Mouse (Mus musculus): ENCODE data around the gene Atxn7l1. TPM values are rescaled to one million over a fixed set of nuclear protein-coding genes. Genes with fewer than 3 reads are reported as not detected.

The Atxn7l1 gene
- polyA plus RNA-seq, 1 experiment: 90.6 TPM

GRCm38 (mm10) chr12:33175621-33176554 is 28.4 kb downstream of the Atxn7l1 start:
- Histone ChIP-seq H3K27ac (ENCODE audit: insufficient read depth, low read depth, low read length) (no peak overlapping the region), H3K4me3 (ENCODE audit: insufficient read depth, low read length) (peak overlapping the region; percentile 46), H3K4me1 (ENCODE audit: control insufficient read depth, insufficient read depth, low read length) (peaks cover 43% of the 10 kb centered on the region)
- no peak for TF ChIP-seq CTCF (IDR thresholded peaks at IDR 0.05; ENCODE audit: low read depth, low read length)
- no peak for TF ChIP-seq POLR2A (IDR thresholded peaks at IDR 0.05; ENCODE audit: borderline replicate concordance, low read depth, low read length)

- H3K4me1 ChIP-seq (ENCODE audit: control insufficient read depth, insufficient read depth, low read length): peaks cover 37% of the 10 kb centered on the region
- H3K4me3 ChIP-seq (ENCODE audit: insufficient read depth, low read length): peak overlapping the region; percentile 46; the same call in 1 of the 2 replicates
- TF ChIP-seq POLR2A (IDR thresholded peaks at IDR 0.05; ENCODE audit: borderline replicate concordance, low read depth, low read length) (no peak), CTCF (IDR thresholded peaks at IDR 0.05; ENCODE audit: low read depth, low read length) (no peak)
- H3K27ac ChIP-seq (ENCODE audit: insufficient read depth, low read depth, low read length): no peak overlapping the region
These were observed 29.0 kb downstream of the Atxn7l1 start for GRCm38 (mm10) chr12:33176555-33176900.

GRCm38 (mm10) chr12:33180421-33180820 is 32.9 kb downstream of the Atxn7l1 start:
- no peak overlapping the region for H3K27ac ChIP-seq (ENCODE audit: insufficient read depth, low read depth, low read length)
- H3K4me1 ChIP-seq (ENCODE audit: control insufficient read depth, insufficient read depth, low read length): peaks cover 17% of the 10 kb centered on the region
- no peak overlapping the region for H3K4me3 ChIP-seq (ENCODE audit: insufficient read depth, low read length)
- TF ChIP-seq CTCF (IDR thresholded peaks at IDR 0.05; ENCODE audit: low read depth, low read length): no peak
- TF ChIP-seq POLR2A (IDR thresholded peaks at IDR 0.05; ENCODE audit: borderline replicate concordance, low read depth, low read length): no peak

GRCm38 (mm10) chr12:33181875-33182274 is 34.4 kb downstream of the Atxn7l1 start:
- peaks cover 5% of the 10 kb centered on the region for H3K4me1 ChIP-seq (ENCODE audit: control insufficient read depth, insufficient read depth, low read length)
- H3K27ac ChIP-seq (ENCODE audit: insufficient read depth, low read depth, low read length): no peak overlapping the region
- no peak for TF ChIP-seq POLR2A (IDR thresholded peaks at IDR 0.05; ENCODE audit: borderline replicate concordance, low read depth, low read length)
- TF ChIP-seq CTCF (IDR thresholded peaks at IDR 0.05; ENCODE audit: low read depth, low read length): no peak
- no peak overlapping the region for H3K4me3 ChIP-seq (ENCODE audit: insufficient read depth, low read length)

GRCm38 (mm10) chr12:33182428-33183137 is 35.1 kb downstream of the Atxn7l1 start:
- no peak overlapping the region for H3K27ac ChIP-seq (ENCODE audit: insufficient read depth, low read depth, low read length)
- TF ChIP-seq POLR2A (IDR thresholded peaks at IDR 0.05; ENCODE audit: borderline replicate concordance, low read depth, low read length) (no peak), CTCF (IDR thresholded peaks at IDR 0.05; ENCODE audit: low read depth, low read length) (no peak)
- no peak overlapping the region for H3K4me3 ChIP-seq (ENCODE audit: insufficient read depth, low read length)
- no peaks in the 10 kb centered on the region for H3K4me1 ChIP-seq (ENCODE audit: control insufficient read depth, insufficient read depth, low read length)

- Histone ChIP-seq H3K4me3 (ENCODE audit: insufficient read depth, low read length) (no peak overlapping the region), H3K27ac (ENCODE audit: insufficient read depth, low read depth, low read length) (no peak overlapping the region), H3K4me1 (ENCODE audit: control insufficient read depth, insufficient read depth, low read length) (no peaks in the 10 kb centered on the region)
- TF ChIP-seq CTCF (IDR thresholded peaks at IDR 0.05; ENCODE audit: low read depth, low read length): no peak
- no peak for TF ChIP-seq POLR2A (IDR thresholded peaks at IDR 0.05; ENCODE audit: borderline replicate concordance, low read depth, low read length)
These were observed 35.7 kb downstream of the Atxn7l1 start for GRCm38 (mm10) chr12:33183138-33183627.

GRCm38 (mm10) chr12:33184137-33184536 is 36.6 kb downstream of the Atxn7l1 start:
- no peak for TF ChIP-seq POLR2A (IDR thresholded peaks at IDR 0.05; ENCODE audit: borderline replicate concordance, low read depth, low read length)
- no peak for TF ChIP-seq CTCF (IDR thresholded peaks at IDR 0.05; ENCODE audit: low read depth, low read length)

GRCm38 (mm10) chr12:33185046-33185445 is 37.6 kb downstream of the Atxn7l1 start:
- no peaks in the 10 kb centered on the region for H3K4me1 ChIP-seq (ENCODE audit: control insufficient read depth, insufficient read depth, low read length)

More at GRCm38 (mm10) chr12:33184137-33184536, 36.6 kb downstream of the Atxn7l1 start:
- H3K27ac ChIP-seq (ENCODE audit: insufficient read depth, low read depth, low read length): no peak overlapping the region
- H3K4me3 ChIP-seq (ENCODE audit: insufficient read depth, low read length): no peak overlapping the region
- H3K4me1 ChIP-seq (ENCODE audit: control insufficient read depth, insufficient read depth, low read length): no peaks in the 10 kb centered on the region

GRCm38 (mm10) chr12:33186331-33186730 is 38.8 kb downstream of the Atxn7l1 start:
- H3K4me1 ChIP-seq (ENCODE audit: control insufficient read depth, insufficient read depth, low read length): no peaks in the 10 kb centered on the region
- no peak overlapping the region for H3K4me3 ChIP-seq (ENCODE audit: insufficient read depth, low read length)
- TF ChIP-seq POLR2A (IDR thresholded peaks at IDR 0.05; ENCODE audit: borderline replicate concordance, low read depth, low read length): no peak
- no peak for TF ChIP-seq CTCF (IDR thresholded peaks at IDR 0.05; ENCODE audit: low read depth, low read length)
- no peak overlapping the region for H3K27ac ChIP-seq (ENCODE audit: insufficient read depth, low read depth, low read length)

More at GRCm38 (mm10) chr12:33185046-33185445, 37.6 kb downstream of the Atxn7l1 start:
- H3K4me3 ChIP-seq (ENCODE audit: insufficient read depth, low read length): no peak overlapping the region
- no peak overlapping the region for H3K27ac ChIP-seq (ENCODE audit: insufficient read depth, low read depth, low read length)
- TF ChIP-seq CTCF (IDR thresholded peaks at IDR 0.05; ENCODE audit: low read depth, low read length) (no peak), POLR2A (IDR thresholded peaks at IDR 0.05; ENCODE audit: borderline replicate concordance, low read depth, low read length) (no peak)

All from bone marrow macrophage, adult 2 months (primary cell).